Mouse (Mus musculus): ENCODE measurements around the gene Tmppe.
"Not testable (repeated sequence)": the region's sequence is repeated elsewhere in the genome, so short reads cannot be mapped to it uniquely, and the experiment has no call there.

Gene Tmppe

GRCm38 (mm10) chr9:114400949-114401684, at the start of gene Tmppe, which contains the start of gene Glb1:
TSS of gene Tmppe (plus strand) at chr9:114401105.
TSS of gene Glb1 (plus strand) at chr9:114401076.
- peak; percentile 77 for DNase-seq (ENCODE audit: low spot score)

GRCm38 (mm10) chr9:114367783-114368470, 33.0 kb upstream of the Tmppe start:
- peak; percentile 83 for DNase-seq (ENCODE audit: low spot score)

- no peak for DNase-seq (ENCODE audit: low spot score)
Measured at GRCm38 (mm10) chr9:114368471-114368858, 32.4 kb upstream of the Tmppe start.

GRCm38 (mm10) chr9:114369389-114369788, 31.5 kb upstream of the Tmppe start:
- not testable (repeated sequence) for DNase-seq (ENCODE audit: low spot score)

GRCm38 (mm10) chr9:114371717-114372116, 29.2 kb upstream of the Tmppe start:
- DNase-seq (ENCODE audit: low spot score): not testable (repeated sequence)

- no peak for DNase-seq (ENCODE audit: low spot score)
Measured at GRCm38 (mm10) chr9:114375276-114375962, 25.5 kb upstream of the Tmppe start.

- DNase-seq (ENCODE audit: low spot score): no peak
Measured at GRCm38 (mm10) chr9:114377168-114377567, 23.7 kb upstream of the Tmppe start.

GRCm38 (mm10) chr9:114379871-114380270, 21.0 kb upstream of the Tmppe start:
- DNase-seq (ENCODE audit: low spot score): no peak

- no peak for DNase-seq (ENCODE audit: low spot score)
Measured at GRCm38 (mm10) chr9:114380881-114381733, 19.8 kb upstream of the Tmppe start.

- no peak for DNase-seq (ENCODE audit: low spot score)
Measured at GRCm38 (mm10) chr9:114382936-114383710, 17.8 kb upstream of the Tmppe start.

GRCm38 (mm10) chr9:114384691-114385090, 16.2 kb upstream of the Tmppe start:
- no peak for DNase-seq (ENCODE audit: low spot score)

GRCm38 (mm10) chr9:114385160-114385559, 15.7 kb upstream of the Tmppe start:
- no peak for DNase-seq (ENCODE audit: low spot score)

- no peak for DNase-seq (ENCODE audit: low spot score)
Measured at GRCm38 (mm10) chr9:114387086-114387485, 13.8 kb upstream of the Tmppe start.

GRCm38 (mm10) chr9:114388288-114388687, 12.6 kb upstream of the Tmppe start:
- no peak for DNase-seq (ENCODE audit: low spot score)

- DNase-seq (ENCODE audit: low spot score): no peak
Measured at GRCm38 (mm10) chr9:114388701-114389370, 12.1 kb upstream of the Tmppe start.

GRCm38 (mm10) chr9:114389371-114389904, 11.5 kb upstream of the Tmppe start:
- no peak for DNase-seq (ENCODE audit: low spot score)

GRCm38 (mm10) chr9:114389905-114390748, 10.8 kb upstream of the Tmppe start, which contains the start of gene Crtap:
TSS of gene Crtap (minus strand) at chr9:114390675.
- no peak for DNase-seq (ENCODE audit: low spot score)

- DNase-seq (ENCODE audit: low spot score): no peak
Measured at GRCm38 (mm10) chr9:114390749-114391075, 10.2 kb upstream of the Tmppe start.

- DNase-seq (ENCODE audit: low spot score): not testable (repeated sequence)
Measured at GRCm38 (mm10) chr9:114394136-114394535, 6.8 kb upstream of the Tmppe start.

Measured in layer of hippocampus, adult 11-12 months (tissue).